Mouse (Mus musculus) myocyte (in vitro differentiated cells): ENCODE data around the gene Nhlrc1. TPM values are rescaled to one million over a fixed set of nuclear protein-coding genes. Genes with fewer than 3 reads are reported as not detected.

Source experiments
- H3K27me3 ChIP-seq: one replicate; pipeline ENCODE4 v1.6.1; 2011; ENCODE audit not compliant: control insufficient read depth, insufficient read depth, insufficient read length
- H3K36me3 ChIP-seq: one replicate; pipeline ENCODE4 v1.6.1; 2011; ENCODE audit not compliant: control insufficient read depth, insufficient read depth
- H3K4me2 ChIP-seq: one replicate; pipeline ENCODE4 v1.6.1; 2011; ENCODE audit warnings: low read depth, control low read depth
- H3K4me3 ChIP-seq: one replicate; pipeline ENCODE4 v1.5.1; 2011; ENCODE audit warnings: mild to moderate bottlenecking, control low read depth, moderate library complexity
- H3K79me2 ChIP-seq: one replicate; pipeline ENCODE4 v1.6.1; 2011; ENCODE audit not compliant: control insufficient read depth, insufficient read depth
- H3ac ChIP-seq: one replicate; pipeline ENCODE4 v1.6.1; 2011; ENCODE audit not compliant: control insufficient read depth, insufficient read length
- CEBPB ChIP-seq: IDR thresholded peaks from 2 replicates; pipeline ENCODE4 v1.6.1; 2011; ENCODE audit warnings: mild to moderate bottlenecking, moderate library complexity; ENCODE audit not compliant: poor library complexity, insufficient read depth, severe bottlenecking
- E2F4 ChIP-seq: IDR thresholded peaks from one replicate; pipeline ENCODE4 v1.6.1; 2011; ENCODE audit warnings: mild to moderate bottlenecking, control low read depth, moderate library complexity; ENCODE audit not compliant: insufficient read depth
- MAX ChIP-seq: IDR thresholded peaks from one replicate; pipeline ENCODE4 v1.6.1; 2011; ENCODE audit warnings: low read depth, mild to moderate bottlenecking, control low read depth
- MYOD1 ChIP-seq, 3 experiments: IDR thresholded peaks; one replicate each; pipeline ENCODE4 v1.6.1; 2011; ENCODE audit warnings: control low read depth in 2 of 3, low read depth in 2 of 3, mild to moderate bottlenecking in 2 of 3, moderate library complexity in 1 of 3; ENCODE audit not compliant: insufficient read length in 2 of 3, control insufficient read depth in 1 of 3
- MYOG ChIP-seq, 3 experiments: IDR thresholded peaks; one replicate each; pipeline ENCODE4 v1.6.1; 2011; ENCODE audit warnings: control low read depth in 2 of 3, low read depth in 2 of 3, mild to moderate bottlenecking in 2 of 3; ENCODE audit not compliant: insufficient read length in 2 of 3, control insufficient read depth in 1 of 3, insufficient read depth in 1 of 3
- POLR2A ChIP-seq: IDR thresholded peaks from one replicate; pipeline ENCODE4 v1.6.1; 2011; ENCODE audit warnings: low read depth, mild to moderate bottlenecking, control low read depth, moderate library complexity; ENCODE audit not compliant: insufficient read length
- POLR2AphosphoS2 ChIP-seq: IDR thresholded peaks from one replicate; pipeline ENCODE4 v1.6.1; 2011; ENCODE audit warnings: low read depth, control low read depth; ENCODE audit not compliant: insufficient read length
- REST ChIP-seq: IDR thresholded peaks from one replicate; pipeline ENCODE4 v1.6.1; 2011; ENCODE audit warnings: mild to moderate bottlenecking, control low read depth, moderate library complexity; ENCODE audit not compliant: insufficient read depth, insufficient read length
- SRF ChIP-seq: IDR thresholded peaks from one replicate; pipeline ENCODE4 v1.6.1; 2011; ENCODE audit warnings: low read depth; ENCODE audit not compliant: control insufficient read depth, insufficient read length
- TCF12 ChIP-seq: IDR thresholded peaks from one replicate; pipeline ENCODE4 v1.6.1; 2011; ENCODE audit warnings: mild to moderate bottlenecking, control low read depth; ENCODE audit not compliant: poor library complexity, insufficient read depth, severe bottlenecking
- TCF3 ChIP-seq: IDR thresholded peaks from one replicate; pipeline ENCODE4 v1.6.1; 2011; ENCODE audit warnings: low read depth, control low read depth; ENCODE audit not compliant: insufficient read length
- USF1 ChIP-seq: IDR thresholded peaks from one replicate; pipeline ENCODE4 v1.6.1; 2011; ENCODE audit warnings: low read depth, mild to moderate bottlenecking, control low read depth, moderate library complexity
- polyA plus RNA-seq: library from polyadenylated mRNA; unstranded; fragments of >200 nt; fragmentation: generic; extraction: Trizol; gene quantifications from one replicate; pipeline ENCODE4 v1.2.1, GENCODE M21; 2012; ENCODE audit warnings: missing spikeins

Nhlrc1 gene
- polyA plus RNA-seq, 1 experiment: 0.14 TPM

- TF ChIP-seq TCF12: no peak
- no peak for TF ChIP-seq USF1
- TF ChIP-seq CEBPB: no peak
- no peak for TF ChIP-seq E2F4
- TF ChIP-seq REST: no peak
- no peak for TF ChIP-seq TCF3
- TF ChIP-seq MAX: no peak
- no peak for TF ChIP-seq POLR2AphosphoS2
- TF ChIP-seq MYOG (IDR thresholded peaks at IDR 0.05; ENCODE audit: control insufficient read depth in 1 of 3, insufficient read depth in 1 of 3, insufficient read length in 2 of 3, low read depth in 2 of 3): no peak
- no peak overlapping the region for H3K4me3 ChIP-seq
- H3K4me2 ChIP-seq: no peak overlapping the region
- H3K79me2 ChIP-seq: no peaks in the 10 kb centered on the region
- no peak overlapping the region for H3ac ChIP-seq
- H3K36me3 ChIP-seq: no peaks in the 10 kb centered on the region
- H3K27me3 ChIP-seq: no peaks in the 10 kb centered on the region
Observed at GRCm38 (mm10) chr13:47013740-47014139, 910 bp downstream of the Nhlrc1 start.

- TF ChIP-seq MAX (no peak), E2F4 (no peak), REST (no peak), MYOD1 (IDR thresholded peaks at IDR 0.05; ENCODE audit: control insufficient read depth in 1 of 3, insufficient read length in 2 of 3, low read depth in 2 of 3) (no peak), TCF12 (no peak), POLR2A (no peak), MYOG (IDR thresholded peaks at IDR 0.05; ENCODE audit: control insufficient read depth in 1 of 3, insufficient read depth in 1 of 3, insufficient read length in 2 of 3, low read depth in 2 of 3) (no peak), CEBPB (no peak), POLR2AphosphoS2 (no peak), SRF (no peak), USF1 (no peak)
- H3K27me3 ChIP-seq: no peaks in the 10 kb centered on the region
- no peak overlapping the region for H3K4me3 ChIP-seq
- H3K79me2 ChIP-seq: no peaks in the 10 kb centered on the region
- H3ac ChIP-seq: no peak overlapping the region
- no peaks in the 10 kb centered on the region for H3K36me3 ChIP-seq
- no peak overlapping the region for H3K4me2 ChIP-seq
Observed at GRCm38 (mm10) chr13:47001590-47001989, 13.1 kb downstream of the Nhlrc1 start.

DNA sequence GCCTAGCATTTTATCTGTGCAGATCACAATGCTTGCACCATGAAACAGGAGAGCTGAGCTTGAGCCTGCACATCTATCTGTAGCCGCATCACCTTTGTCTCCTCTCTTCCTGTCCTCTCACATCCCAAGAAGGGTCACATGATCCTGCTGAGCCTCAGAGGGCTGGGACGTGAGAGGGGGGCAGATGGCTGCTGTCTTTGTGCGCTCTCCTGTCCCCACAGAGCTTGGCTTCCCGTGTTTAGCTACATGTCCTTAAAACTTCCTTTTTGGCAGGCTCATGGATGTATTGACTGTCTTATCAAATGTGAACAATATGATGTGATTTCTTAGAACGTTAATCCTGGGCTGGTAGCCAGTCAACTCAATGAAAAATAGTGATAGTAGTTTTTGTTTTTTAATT is 15.2 kb downstream of the Nhlrc1 start:
- H3K4me2 ChIP-seq: no peak overlapping the region
- no peaks in the 10 kb centered on the region for H3K36me3 ChIP-seq
- TF ChIP-seq TCF12: no peak
- TF ChIP-seq USF1: no peak
- no peak for TF ChIP-seq TCF3
- no peak for TF ChIP-seq POLR2A
- TF ChIP-seq MAX: no peak
- no peak for TF ChIP-seq MYOG (IDR thresholded peaks at IDR 0.05; ENCODE audit: control insufficient read depth in 1 of 3, insufficient read depth in 1 of 3, insufficient read length in 2 of 3, low read depth in 2 of 3)
- TF ChIP-seq CEBPB: no peak
- no peak for TF ChIP-seq SRF
- TF ChIP-seq POLR2AphosphoS2: no peak
- TF ChIP-seq REST: no peak
- no peak for TF ChIP-seq E2F4
- TF ChIP-seq MYOD1 (IDR thresholded peaks at IDR 0.05; ENCODE audit: control insufficient read depth in 1 of 3, insufficient read length in 2 of 3, low read depth in 2 of 3): no peak

DNA sequence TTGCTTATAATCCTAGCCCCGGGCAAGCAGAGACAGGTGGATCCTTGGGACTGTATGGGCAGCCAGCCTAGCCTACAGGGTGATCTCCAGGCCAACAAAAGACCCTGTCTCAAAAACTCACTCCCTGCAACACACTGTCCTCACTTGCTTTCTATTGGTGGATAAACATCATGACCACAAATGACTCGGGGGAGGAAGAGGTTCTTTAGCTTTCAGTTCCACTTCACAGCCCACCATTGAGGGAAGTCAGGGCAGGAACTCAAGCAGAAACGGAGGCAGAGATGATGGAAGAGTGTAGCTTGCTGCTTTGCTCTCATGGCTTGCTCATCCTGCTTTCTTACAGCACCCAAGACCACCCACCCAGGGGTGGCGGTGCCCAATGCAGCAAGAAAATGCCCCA is 17.3 kb downstream of the Nhlrc1 start:
- no peak for TF ChIP-seq TCF3
- no peak for TF ChIP-seq E2F4
- no peak for TF ChIP-seq SRF
- no peak for TF ChIP-seq TCF12
- no peak for TF ChIP-seq POLR2AphosphoS2
- TF ChIP-seq USF1: no peak
- TF ChIP-seq MYOD1 (IDR thresholded peaks at IDR 0.05; ENCODE audit: control insufficient read depth in 1 of 3, insufficient read length in 2 of 3, low read depth in 2 of 3): no peak
- no peak for TF ChIP-seq REST
- TF ChIP-seq POLR2A: no peak
- TF ChIP-seq MAX: no peak
- TF ChIP-seq CEBPB: no peak
- TF ChIP-seq MYOG (IDR thresholded peaks at IDR 0.05; ENCODE audit: control insufficient read depth in 1 of 3, insufficient read depth in 1 of 3, insufficient read length in 2 of 3, low read depth in 2 of 3): no peak
- Histone ChIP-seq H3K79me2 (no peaks in the 10 kb centered on the region), H3K4me3 (no peak overlapping the region), H3K4me2 (no peak overlapping the region), H3ac (no peak overlapping the region), H3K27me3 (no peaks in the 10 kb centered on the region), H3K36me3 (no peaks in the 10 kb centered on the region)

More for the DNA sequence above, 15.2 kb downstream of the Nhlrc1 start:
- Histone ChIP-seq H3K79me2 (no peaks in the 10 kb centered on the region), H3ac (no peak overlapping the region), H3K4me3 (no peak overlapping the region), H3K27me3 (no peaks in the 10 kb centered on the region)

- Histone ChIP-seq H3K79me2 (no peaks in the 10 kb centered on the region), H3K4me3 (no peak overlapping the region), H3ac (no peak overlapping the region), H3K27me3 (no peaks in the 10 kb centered on the region), H3K4me2 (no peak overlapping the region), H3K36me3 (no peaks in the 10 kb centered on the region)
- TF ChIP-seq TCF12 (no peak), TCF3 (no peak), SRF (no peak), POLR2AphosphoS2 (no peak), MYOD1 (IDR thresholded peaks at IDR 0.05; ENCODE audit: control insufficient read depth in 1 of 3, insufficient read length in 2 of 3, low read depth in 2 of 3) (no peak), MAX (no peak), MYOG (IDR thresholded peaks at IDR 0.05; ENCODE audit: control insufficient read depth in 1 of 3, insufficient read depth in 1 of 3, insufficient read length in 2 of 3, low read depth in 2 of 3) (no peak), USF1 (no peak), REST (no peak), POLR2A (no peak), E2F4 (no peak), CEBPB (no peak)
Observed at GRCm38 (mm10) chr13:46993274-46993551, 21.4 kb downstream of the Nhlrc1 start.
